Mouse (Mus musculus) heart, postnatal 0 days (tissue): ENCODE results near the gene Kcna4. TPM values are rescaled to one million over a fixed set of nuclear protein-coding genes. Genes with fewer than 3 reads are reported as not detected.

Experiments
- ATAC-seq: fragments of 200-750 bp; cut with Nextera tagmentation; 2 replicates; pipeline ENCODE4 v1.8.0; 2017; ENCODE audit warnings: low read depth, moderate number of reproducible peaks, moderate library complexity; ENCODE audit not compliant: insufficient read depth
- DNase-seq: peaks from one replicate; pipeline ENCODE4 v3.0.0-alpha.2; 2016; ENCODE audit warnings: low spot score
- H3K27ac ChIP-seq: fragments of 300-500 bp; sonication (generic); 2 replicates; pipeline ENCODE4 v1.5.1; 2014; ENCODE audit warnings: low read depth, mild to moderate bottlenecking
- H3K27me3 ChIP-seq: fragments of 300-500 bp; sonication (generic); 2 replicates; pipeline ENCODE4 v1.6.1; 2014; ENCODE audit warnings: low read length, mixed read lengths; ENCODE audit not compliant: control insufficient read depth, insufficient read depth
- H3K36me3 ChIP-seq: fragments of 300-500 bp; sonication (generic); replicated peaks from 2 replicates; pipeline ENCODE4 v1.6.1; 2014; ENCODE audit warnings: low read length, mixed read lengths; ENCODE audit not compliant: control insufficient read depth, insufficient read depth
- H3K4me1 ChIP-seq: fragments of 300-500 bp; sonication (generic); 2 replicates; pipeline ENCODE4 v1.6.1; 2014; ENCODE audit warnings: antibody characterized with exemption; ENCODE audit not compliant: control insufficient read depth, insufficient read depth
- H3K4me2 ChIP-seq: fragments of 300-500 bp; sonication (generic); 2 replicates; pipeline ENCODE4 v1.6.1; 2014; ENCODE audit warnings: low read depth, mild to moderate bottlenecking, low read length, moderate library complexity
- H3K4me3 ChIP-seq: fragments of 300-500 bp; sonication (generic); 2 replicates; pipeline ENCODE4 v1.5.1; 2014; ENCODE audit warnings: low read depth, low read length
- H3K9ac ChIP-seq: fragments of 300-500 bp; sonication (generic); replicated peaks from 2 replicates; pipeline ENCODE4 v1.6.1; 2014; ENCODE audit warnings: low read depth, low read length, mixed read lengths
- H3K9me3 ChIP-seq: fragments of 300-500 bp; sonication (generic); replicated peaks from 2 replicates; pipeline ENCODE4 v1.6.1; 2016; ENCODE audit warnings: low read length; ENCODE audit not compliant: control insufficient read depth
- CTCF ChIP-seq: IDR thresholded peaks from 2 replicates; pipeline ENCODE4 v1.5.1; 2016; ENCODE audit warnings: antibody characterized with exemption, control low read depth, low read depth
- EP300 ChIP-seq: IDR thresholded peaks from 2 replicates; pipeline ENCODE4 v1.6.1; 2016; ENCODE audit warnings: antibody characterized with exemption, low read depth
- WGBS: fragments of 180-500 bp; shearing (Covaris S2); extraction: QIAGEN DNeasy Blood & Tissue Kit; methylation state at CpG from one replicate; pipeline ENCODE4 v1.1.7; 2014; 5-methylcytosine and 5-hydroxymethylcytosine counted together
- polyA plus RNA-seq: library from polyadenylated mRNA; unstranded; fragments of >200 nt; fragmentation: Nextera tagmentation; extraction: Ambion mirVana; gene quantifications from 2 replicates; pipeline ENCODE4 v1.2.1, GENCODE M21; 2015
- total RNA-seq: library from RNA; depleted of rRNA; stranded (reverse); fragments of >200 nt; gene quantifications from 2 replicates; pipeline ENCODE4 v1.2.3, GENCODE M21; 2014; ENCODE audit warnings: low replicate concordance; rRNA removed

Gene Kcna4
- total and polyA plus RNA-seq, 2 experiments from 2014 or later = 3.9 to 9.1 TPM

DNA sequence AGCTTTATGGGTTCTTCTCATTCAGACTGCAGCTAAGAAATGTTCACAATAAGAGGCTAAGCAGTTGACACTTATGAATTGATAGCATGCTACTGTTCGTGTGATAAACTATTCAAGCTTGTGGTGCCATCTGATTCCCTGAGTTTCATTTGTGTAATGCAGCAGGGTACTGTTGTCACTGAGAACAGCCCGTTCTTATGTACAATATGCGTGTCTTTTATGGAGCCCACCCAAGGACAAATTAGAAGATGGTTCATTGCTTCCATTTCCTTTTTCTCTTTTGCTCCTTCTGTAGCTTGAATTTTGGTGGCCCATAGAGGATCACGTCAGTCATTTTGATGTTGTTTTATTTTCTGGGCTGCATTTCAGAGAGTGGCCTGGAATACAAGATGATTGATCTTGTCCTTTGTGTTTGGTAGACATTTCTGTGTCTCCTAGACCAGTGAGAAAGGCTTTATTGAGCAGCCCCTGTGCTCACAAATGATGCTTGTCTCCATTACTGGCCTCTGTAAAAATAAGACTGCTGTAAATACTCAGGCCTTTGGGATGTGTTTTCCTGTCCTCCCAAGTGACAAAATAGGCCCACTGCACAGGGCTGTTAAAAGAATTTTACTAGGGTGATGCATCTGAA is 31.3 kb downstream of the Kcna4 start:
- TF ChIP-seq EP300 (no peak), CTCF (no peak)
- ATAC-seq (no peak), DNase-seq (no peak)
- H3K27ac ChIP-seq = no peak overlapping the region
- WGBS = 67% methylated on average over 4 of the region's 4 CpGs
- no peak overlapping the region for H3K4me3 ChIP-seq
- H3K4me1 ChIP-seq = peaks cover 7% of the 10 kb centered on the region; the same call in 1 of the 2 replicates
- no peaks in the 10 kb centered on the region for H3K36me3 ChIP-seq
- no peaks in the 10 kb centered on the region for H3K9me3 ChIP-seq
- no peak overlapping the region for H3K9ac ChIP-seq
- no peak overlapping the region for H3K4me2 ChIP-seq
- no peaks in the 10 kb centered on the region for H3K27me3 ChIP-seq

DNA sequence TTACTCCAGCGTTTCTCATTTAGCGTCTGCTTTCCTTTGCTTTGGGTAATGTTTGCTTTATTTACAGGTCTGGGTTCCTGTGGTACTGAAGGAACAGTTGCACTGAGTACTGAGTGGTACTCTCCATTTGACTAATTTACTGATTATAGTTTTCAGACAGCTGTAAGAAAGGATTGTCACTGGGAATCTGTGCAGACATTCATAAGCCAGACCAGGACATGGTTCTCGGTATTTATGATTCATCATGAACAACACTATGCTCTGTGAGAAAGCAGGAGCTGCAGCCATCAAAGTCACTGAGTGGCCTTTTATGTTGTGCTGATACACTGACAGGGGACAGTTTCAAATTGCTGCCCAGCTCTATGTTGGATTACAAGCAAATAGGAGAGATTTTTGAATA is 33.7 kb downstream of the Kcna4 start:
- TF ChIP-seq EP300 (no peak), CTCF (no peak)
- H3K9ac ChIP-seq = no peak overlapping the region
- DNase-seq (no peak), ATAC-seq (no peak)
- no peak overlapping the region for H3K4me2 ChIP-seq
- H3K27me3 ChIP-seq = no peaks in the 10 kb centered on the region
- no peaks in the 10 kb centered on the region for H3K36me3 ChIP-seq
- H3K9me3 ChIP-seq = no peaks in the 10 kb centered on the region
- peaks cover 7% of the 10 kb centered on the region; the same call in 1 of the 2 replicates for H3K4me1 ChIP-seq
- H3K27ac ChIP-seq = no peak overlapping the region
- H3K4me3 ChIP-seq = no peak overlapping the region
- WGBS = 77% methylated on average over 3 of the region's 3 CpGs

DNA sequence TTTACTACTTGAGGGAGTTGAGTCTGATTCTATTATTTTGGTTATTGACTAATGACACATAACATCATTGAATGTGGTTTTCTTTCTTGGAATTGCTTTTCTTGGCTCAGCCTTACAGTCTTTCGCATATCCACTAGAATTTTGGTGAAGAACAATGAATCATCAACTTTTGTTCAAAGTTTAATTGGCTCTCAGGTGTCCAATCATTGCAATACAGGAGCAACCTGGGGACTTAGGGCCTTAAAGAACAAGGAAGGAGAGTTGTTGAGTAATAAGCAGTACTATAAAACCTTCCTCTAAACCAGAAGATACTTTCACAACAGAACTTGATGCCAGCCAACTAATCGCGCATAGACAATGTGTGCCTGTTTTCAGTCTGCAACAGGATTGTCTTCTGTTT is 36.8 kb downstream of the Kcna4 start:
- H3K36me3 ChIP-seq = no peaks in the 10 kb centered on the region
- WGBS = 89% methylated on average over 3 of the region's 3 CpGs

DNA sequence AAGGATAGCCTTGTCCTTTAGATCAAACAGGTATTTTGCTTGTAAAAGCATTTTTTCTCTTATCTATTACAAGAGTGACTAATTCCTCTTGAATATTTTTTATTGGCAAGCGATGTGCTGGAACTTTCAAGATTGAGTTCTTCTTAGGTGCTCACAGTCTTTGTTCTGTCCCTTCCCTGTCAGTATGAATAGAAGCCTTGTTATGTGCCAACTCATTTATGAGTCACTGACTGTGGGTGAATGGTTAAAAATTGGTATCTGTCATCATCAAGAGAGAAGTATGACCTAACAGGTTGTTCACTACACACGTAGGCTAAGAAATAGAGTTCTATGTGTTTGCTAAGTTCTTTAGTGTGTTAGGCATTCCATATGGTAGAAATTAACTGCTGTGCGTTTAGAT is 50.9 kb downstream of the Kcna4 start:
- ATAC-seq (no peak), DNase-seq (no peak)
- H3K9ac ChIP-seq = no peak overlapping the region
- H3K36me3 ChIP-seq = no peaks in the 10 kb centered on the region
- H3K4me2 ChIP-seq = no peak overlapping the region
- no peaks in the 10 kb centered on the region for H3K9me3 ChIP-seq
- TF ChIP-seq EP300 = no peak
- TF ChIP-seq CTCF = no peak
- no peaks in the 10 kb centered on the region for H3K27me3 ChIP-seq
- 86% methylated on average over 3 of the region's 3 CpGs for WGBS
- H3K4me3 ChIP-seq = no peak overlapping the region
- no peaks in the 10 kb centered on the region for H3K4me1 ChIP-seq
- H3K27ac ChIP-seq = no peak overlapping the region

More for the DNA sequence above, 36.8 kb downstream of the Kcna4 start:
- Histone ChIP-seq H3K27me3 (no peaks in the 10 kb centered on the region), H3K9ac (no peak overlapping the region), H3K4me2 (no peak overlapping the region), H3K4me3 (no peak overlapping the region), H3K9me3 (no peaks in the 10 kb centered on the region), H3K4me1 (peaks cover under 1% of the 10 kb centered on the region; the same call in 1 of the 2 replicates), H3K27ac (no peak overlapping the region)
- no peak for ATAC-seq
- TF ChIP-seq CTCF (no peak), EP300 (no peak)
- no peak for DNase-seq

DNA sequence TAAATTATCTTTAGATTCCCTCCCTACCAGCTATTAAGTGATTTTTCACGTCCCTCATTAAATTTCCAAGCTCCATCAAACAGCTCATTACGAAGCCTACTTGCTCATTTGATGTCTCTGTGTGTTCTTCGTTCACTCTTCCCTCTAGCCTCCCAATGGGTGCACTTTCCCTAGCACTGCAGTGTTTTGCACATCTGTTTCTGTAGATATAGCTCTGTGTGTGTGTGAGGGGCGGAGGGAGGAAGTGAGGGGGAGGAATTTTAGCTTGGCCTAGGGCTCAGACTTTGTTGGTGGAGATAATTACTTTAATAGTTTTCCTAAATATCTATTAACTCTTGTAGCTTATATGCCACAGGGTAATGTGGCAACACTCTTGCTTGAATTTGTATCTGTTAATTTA is 54.4 kb downstream of the Kcna4 start:
- no peaks in the 10 kb centered on the region for H3K9me3 ChIP-seq
- H3K4me3 ChIP-seq = no peak overlapping the region
- 75% methylated on average over 4 of the region's 4 CpGs for WGBS
- no peak overlapping the region for H3K4me2 ChIP-seq
- no peaks in the 10 kb centered on the region for H3K36me3 ChIP-seq
- H3K27me3 ChIP-seq = no peaks in the 10 kb centered on the region
- ATAC-seq = no peak
- TF ChIP-seq CTCF (no peak), EP300 (no peak)
- no peak overlapping the region for H3K27ac ChIP-seq
- H3K4me1 ChIP-seq = no peaks in the 10 kb centered on the region
- DNase-seq = no peak
- no peak overlapping the region for H3K9ac ChIP-seq

DNA sequence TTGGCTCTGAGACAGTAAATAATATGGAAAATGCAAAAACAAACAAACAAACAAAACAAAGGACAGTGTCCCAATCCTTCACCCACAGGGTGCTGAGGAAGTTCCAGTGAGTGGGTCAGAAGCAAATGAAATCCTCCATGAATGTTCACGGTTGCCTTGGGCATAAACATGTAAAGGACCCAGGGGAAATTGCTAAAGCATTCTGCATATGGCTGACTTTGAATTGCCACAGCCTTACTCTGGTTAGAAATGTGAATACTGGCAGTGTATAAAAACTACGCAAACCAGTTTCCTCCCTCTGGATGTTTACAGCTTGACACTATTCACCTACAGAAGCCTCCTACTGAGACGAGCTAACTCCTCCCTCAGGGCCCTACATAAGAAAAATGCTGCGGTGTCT is 54.9 kb downstream of the Kcna4 start:
- Histone ChIP-seq H3K27me3 (no peaks in the 10 kb centered on the region), H3K4me1 (no peaks in the 10 kb centered on the region), H3K4me3 (no peak overlapping the region), H3K27ac (no peak overlapping the region), H3K9me3 (no peaks in the 10 kb centered on the region), H3K9ac (no peak overlapping the region), H3K36me3 (no peaks in the 10 kb centered on the region), H3K4me2 (no peak overlapping the region)
- DNase-seq = no peak
- TF ChIP-seq EP300 (no peak), CTCF (no peak)
- 76% methylated on average over 4 of the region's 4 CpGs for WGBS
- no peak for ATAC-seq

Other genes with a start within 250 kb of the Kcna4 start
- not detected in 2 replicates for gene Fshb, start 231.0 kb upstream of the Kcna4 start, total RNA-seq
- gene Fshb, start 231.0 kb upstream of the Kcna4 start, polyA plus RNA-seq = not detected in 2 replicates